Mouse (Mus musculus): ENCODE results near the gene Lyz1. TPM values are rescaled to one million over a fixed set of nuclear protein-coding genes. Genes with fewer than 3 reads are reported as not detected.
A peak's percentile ranks its signal among the peaks of the same experiment; 100 is the strongest.

Lyz1 gene
- polyA plus RNA-seq, 2 experiments: 0.02 to 0.13 TPM

DNA sequence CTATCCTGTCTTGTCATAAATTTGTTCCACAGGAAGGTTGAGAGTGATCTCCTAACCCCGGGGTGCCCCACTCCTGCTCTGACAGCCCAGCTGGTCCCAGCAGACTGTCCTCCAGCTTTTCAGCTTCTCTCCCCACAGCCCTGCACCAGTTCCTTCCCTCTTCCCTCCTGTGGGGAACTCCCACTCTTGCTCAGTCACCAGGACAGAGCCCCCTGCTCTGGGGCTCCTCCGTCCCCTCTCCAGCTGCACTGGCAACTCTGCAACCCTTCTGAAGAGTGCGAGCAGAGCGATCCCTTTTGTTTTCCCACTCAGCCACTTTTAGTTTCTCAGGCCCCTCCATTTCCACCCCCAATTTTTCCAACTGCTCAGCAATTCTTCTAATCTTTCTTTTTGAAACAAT lies 43.0 kb upstream of the Lyz1 start:
- Histone ChIP-seq H3K4me1 (replicated peaks; ENCODE audit: control insufficient read depth in 2 of 2, insufficient read depth in 2 of 2, low read length in 1 of 2) (no peaks in the 10 kb centered on the region), H3K36me3 (replicated peaks; ENCODE audit: control insufficient read depth, insufficient read depth, low read depth) (no peaks in the 10 kb centered on the region), H3K27me3 (ENCODE audit: control insufficient read depth, insufficient read depth, low read length) (no peaks in the 10 kb centered on the region), H3K27ac (no peak overlapping the region), H3K4me2 (ENCODE audit: low read depth) (no peak overlapping the region), H3K4me3 (ENCODE audit: insufficient read depth in 1 of 2, low read depth in 2 of 2, low read length in 2 of 2) (no peak overlapping the region), H3K9me3 (ENCODE audit: control insufficient read depth, low read length) (no peaks in the 10 kb centered on the region), H3K9ac (replicated peaks) (no peak overlapping the region)
- 22% methylated on average over 4 of the region's 4 CpGs for WGBS (ENCODE audit: insufficient replicate concordance)
- ATAC-seq (ENCODE audit: insufficient read depth): no peak
- no peak for DNase-seq (ENCODE audit: low read depth in 3 of 3, low spot score in 3 of 3)
- TF ChIP-seq CTCF (IDR thresholded peaks at IDR 0.05; ENCODE audit: low read depth) (no peak), EP300 (IDR thresholded peaks at IDR 0.05; ENCODE audit: low read depth) (no peak)

- Histone ChIP-seq H3K9ac (replicated peaks) (no peak overlapping the region), H3K27ac (no peak overlapping the region), H3K4me2 (ENCODE audit: low read depth) (no peak overlapping the region), H3K36me3 (replicated peaks; ENCODE audit: control insufficient read depth, insufficient read depth, low read depth) (no peaks in the 10 kb centered on the region), H3K9me3 (ENCODE audit: control insufficient read depth, low read length) (no peaks in the 10 kb centered on the region), H3K4me3 (ENCODE audit: insufficient read depth in 1 of 2, low read depth in 2 of 2, low read length in 2 of 2) (no peak overlapping the region), H3K27me3 (ENCODE audit: control insufficient read depth, insufficient read depth, low read length) (no peaks in the 10 kb centered on the region), H3K4me1 (replicated peaks; ENCODE audit: control insufficient read depth in 2 of 2, insufficient read depth in 2 of 2, low read length in 1 of 2) (no peaks in the 10 kb centered on the region)
- TF ChIP-seq CTCF (IDR thresholded peaks at IDR 0.05; ENCODE audit: low read depth) (peak; percentile 42; the same call in 1 of the 2 replicates), EP300 (IDR thresholded peaks at IDR 0.05; ENCODE audit: low read depth) (no peak)
- 30% methylated on average over 5 of the region's 5 CpGs for WGBS (ENCODE audit: insufficient replicate concordance)
- ATAC-seq (ENCODE audit: insufficient read depth) (no peak), DNase-seq (ENCODE audit: low read depth in 3 of 3, low spot score in 3 of 3) (peak in 1 of 3 experiments; percentile 7)
Observed at GRCm38 (mm10) chr10:117330521-117330920, 37.9 kb upstream of the Lyz1 start.

GRCm38 (mm10) chr10:117323782-117324181 lies 31.1 kb upstream of the Lyz1 start:
- H3K9me3 ChIP-seq (ENCODE audit: control insufficient read depth, low read length): no peaks in the 10 kb centered on the region
- no peak for TF ChIP-seq CTCF (IDR thresholded peaks at IDR 0.05; ENCODE audit: low read depth)
- TF ChIP-seq EP300 (IDR thresholded peaks at IDR 0.05; ENCODE audit: low read depth): no peak
- ATAC-seq (ENCODE audit: insufficient read depth) (no peak), DNase-seq (ENCODE audit: low read depth in 3 of 3, low spot score in 3 of 3) (no peak)
- WGBS (ENCODE audit: insufficient replicate concordance): 50% methylated on average over 7 of the region's 7 CpGs
- no peak overlapping the region for H3K4me3 ChIP-seq (ENCODE audit: insufficient read depth in 1 of 2, low read depth in 2 of 2, low read length in 2 of 2)
- no peak overlapping the region for H3K9ac ChIP-seq (replicated peaks)
- H3K4me1 ChIP-seq (replicated peaks; ENCODE audit: control insufficient read depth in 2 of 2, insufficient read depth in 2 of 2, low read length in 1 of 2): no peaks in the 10 kb centered on the region
- no peak overlapping the region for H3K4me2 ChIP-seq (ENCODE audit: low read depth)
- no peak overlapping the region for H3K27ac ChIP-seq
- no peaks in the 10 kb centered on the region for H3K36me3 ChIP-seq (replicated peaks; ENCODE audit: control insufficient read depth, insufficient read depth, low read depth)
- no peaks in the 10 kb centered on the region for H3K27me3 ChIP-seq (ENCODE audit: control insufficient read depth, insufficient read depth, low read length)

DNA sequence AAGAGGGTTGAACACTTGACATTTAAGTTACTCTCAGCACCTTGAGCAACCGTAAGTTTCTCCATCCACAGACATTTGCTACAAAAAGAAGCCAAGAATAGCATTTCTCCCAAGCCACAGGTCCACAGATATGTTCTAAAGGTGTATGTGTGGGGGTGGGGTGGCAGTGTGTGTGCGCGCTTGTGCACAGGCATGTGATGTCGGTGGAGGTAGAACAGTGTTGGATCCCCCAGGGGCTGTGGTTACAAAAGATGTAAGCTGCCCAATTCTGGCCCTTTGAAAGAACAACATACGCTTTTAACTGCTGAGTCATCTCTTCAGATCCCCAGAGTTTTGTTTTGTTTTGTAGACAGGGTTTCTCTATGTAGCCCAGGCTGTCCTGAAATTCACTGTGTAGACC lies 30.0 kb upstream of the Lyz1 start:
- H3K9ac ChIP-seq (replicated peaks): no peak overlapping the region
- DNase-seq (ENCODE audit: low read depth in 3 of 3, low spot score in 3 of 3): no peak
- no peak for TF ChIP-seq CTCF (IDR thresholded peaks at IDR 0.05; ENCODE audit: low read depth)
- TF ChIP-seq EP300 (IDR thresholded peaks at IDR 0.05; ENCODE audit: low read depth): no peak
- no peak overlapping the region for H3K27ac ChIP-seq
- no peak overlapping the region for H3K4me2 ChIP-seq (ENCODE audit: low read depth)
- no peaks in the 10 kb centered on the region for H3K36me3 ChIP-seq (replicated peaks; ENCODE audit: control insufficient read depth, insufficient read depth, low read depth)
- 79% methylated on average over 5 of the region's 5 CpGs for WGBS (ENCODE audit: insufficient replicate concordance)
- H3K4me3 ChIP-seq (ENCODE audit: insufficient read depth in 1 of 2, low read depth in 2 of 2, low read length in 2 of 2): no peak overlapping the region
- H3K4me1 ChIP-seq (replicated peaks; ENCODE audit: control insufficient read depth in 2 of 2, insufficient read depth in 2 of 2, low read length in 1 of 2): no peaks in the 10 kb centered on the region
- H3K27me3 ChIP-seq (ENCODE audit: control insufficient read depth, insufficient read depth, low read length): no peaks in the 10 kb centered on the region
- no peak for ATAC-seq (ENCODE audit: insufficient read depth)
- no peaks in the 10 kb centered on the region for H3K9me3 ChIP-seq (ENCODE audit: control insufficient read depth, low read length)

DNA sequence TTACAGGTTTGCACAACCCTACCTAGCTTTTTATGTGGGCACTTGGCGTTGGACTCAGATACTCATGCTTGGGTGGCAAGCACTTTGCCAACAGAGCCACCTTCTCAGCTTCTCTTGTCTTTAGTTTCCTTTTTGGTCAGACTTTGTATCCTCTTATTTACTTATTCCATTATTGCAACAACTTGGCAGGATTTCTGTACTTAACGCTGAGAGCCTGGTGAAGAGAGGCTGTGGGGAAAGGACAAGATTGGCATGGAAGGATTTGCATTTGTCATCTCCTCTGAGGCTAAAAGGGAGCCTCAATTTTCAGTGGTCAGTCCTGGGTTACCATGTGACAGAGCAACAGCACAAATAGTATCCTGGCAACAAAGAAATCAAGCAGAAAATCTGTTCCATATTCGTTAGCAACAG lies 27.9 kb upstream of the Lyz1 start:
- Histone ChIP-seq H3K9ac (replicated peaks) (no peak overlapping the region), H3K4me3 (ENCODE audit: insufficient read depth in 1 of 2, low read depth in 2 of 2, low read length in 2 of 2) (no peak overlapping the region), H3K27me3 (ENCODE audit: control insufficient read depth, insufficient read depth, low read length) (no peaks in the 10 kb centered on the region), H3K9me3 (ENCODE audit: control insufficient read depth, low read length) (no peaks in the 10 kb centered on the region), H3K27ac (no peak overlapping the region), H3K36me3 (replicated peaks; ENCODE audit: control insufficient read depth, insufficient read depth, low read depth) (no peaks in the 10 kb centered on the region), H3K4me1 (replicated peaks; ENCODE audit: control insufficient read depth in 2 of 2, insufficient read depth in 2 of 2, low read length in 1 of 2) (no peaks in the 10 kb centered on the region), H3K4me2 (ENCODE audit: low read depth) (no peak overlapping the region)
- DNase-seq (ENCODE audit: low read depth in 3 of 3, low spot score in 3 of 3) (no peak), ATAC-seq (ENCODE audit: insufficient read depth) (no peak)
- 64% methylated on average over 3 of the region's 3 CpGs for WGBS (ENCODE audit: insufficient replicate concordance)
- TF ChIP-seq CTCF (IDR thresholded peaks at IDR 0.05; ENCODE audit: low read depth) (no peak), EP300 (IDR thresholded peaks at IDR 0.05; ENCODE audit: low read depth) (no peak)
